Mouse (Mus musculus) kidney, adult 2 months (tissue): Measurements from ENCODE around the gene Sgsh. TPM values are rescaled to one million over a fixed set of nuclear protein-coding genes. Genes with fewer than 3 reads are reported as not detected.

Experiments used
- DNase-seq: peaks from one replicate; pipeline ENCODE4 v3.0.0; 2021
- H3K27ac ChIP-seq: fragments of 200-500 bp; 2 replicates; pipeline ENCODE4 v1.5.1; 2012; ENCODE audit warnings: low read depth, low read length, control low read depth, inconsistent platforms; ENCODE audit not compliant: insufficient read depth
- H3K27me3 ChIP-seq: fragments of 200-500 bp; replicated peaks from 2 replicates; pipeline ENCODE4 v1.6.1; 2012; ENCODE audit warnings: mild to moderate bottlenecking, moderate library complexity, low read length, inconsistent platforms; ENCODE audit not compliant: control insufficient read depth, insufficient read depth
- H3K36me3 ChIP-seq: fragments of 200-500 bp; 2 replicates; pipeline ENCODE4 v1.6.1; 2012; ENCODE audit warnings: mild to moderate bottlenecking, moderate library complexity, low read length, inconsistent platforms; ENCODE audit not compliant: control insufficient read depth, insufficient read depth
- H3K4me1 ChIP-seq: fragments of 200-500 bp; 2 replicates; pipeline ENCODE4 v1.6.1; 2011; ENCODE audit warnings: low read length; ENCODE audit not compliant: control insufficient read depth, insufficient read depth
- H3K4me3 ChIP-seq: fragments of 200-500 bp; 2 replicates; pipeline ENCODE4 v1.5.1; 2011; ENCODE audit warnings: mild to moderate bottlenecking, low read depth, low read length, control low read depth; ENCODE audit not compliant: insufficient read depth
- CTCF ChIP-seq: fragments of 200-500 bp; conservative IDR thresholded peaks from 2 replicates; pipeline ENCODE4 v1.5.1; 2011; ENCODE audit warnings: low read depth, mild to moderate bottlenecking, control low read depth, low read length, moderate library complexity, mixed read lengths; ENCODE audit not compliant: insufficient read depth, insufficient read length
- POLR2A ChIP-seq: fragments of 200-500 bp; IDR thresholded peaks from one replicate; pipeline ENCODE4 v1.6.1; 2011; ENCODE audit warnings: low read depth, low read length, control low read depth
- WGBS: fragments of 180-500 bp; shearing (Covaris S2); methylation state at CpG from one replicate; pipeline ENCODE4 v1.1.7; 2018; 5-methylcytosine and 5-hydroxymethylcytosine counted together
- polyA plus RNA-seq: library from polyadenylated mRNA; depleted of rRNA; stranded (reverse); fragments of >200 nt; gene quantifications from 2 replicates; pipeline ENCODE4 v1.2.3, GENCODE M21; 2012

Gene Sgsh
- polyA plus RNA-seq, 1 experiment = 24.8 TPM

- H3K36me3 ChIP-seq = no peaks in the 10 kb centered on the region
- H3K4me3 ChIP-seq = no peak overlapping the region
- 59% methylated on average over 6 of the region's 6 CpGs for WGBS
- no peaks in the 10 kb centered on the region for H3K4me1 ChIP-seq
- TF ChIP-seq POLR2A (no peak), CTCF (no peak)
- no peaks in the 10 kb centered on the region for H3K27me3 ChIP-seq
- H3K27ac ChIP-seq = no peak overlapping the region
- DNase-seq = no peak
Observed at GRCm38 (mm10) chr11:119344865-119345264, 10.5 kb downstream of the Sgsh start.

GRCm38 (mm10) chr11:119344178-119344577, 11.2 kb downstream of the Sgsh start:
- Histone ChIP-seq H3K36me3 (no peaks in the 10 kb centered on the region), H3K4me3 (no peak overlapping the region), H3K4me1 (no peaks in the 10 kb centered on the region), H3K27me3 (no peaks in the 10 kb centered on the region), H3K27ac (no peak overlapping the region)
- TF ChIP-seq CTCF (no peak), POLR2A (no peak)
- WGBS = 79% methylated on average over 8 of the region's 8 CpGs
- DNase-seq = no peak

GRCm38 (mm10) chr11:119339637-119340036, 15.7 kb downstream of the Sgsh start:
- DNase-seq = peak; percentile 77
- Histone ChIP-seq H3K4me1 (no peaks in the 10 kb centered on the region), H3K36me3 (no peaks in the 10 kb centered on the region), H3K4me3 (no peak overlapping the region), H3K27me3 (no peaks in the 10 kb centered on the region), H3K27ac (no peak overlapping the region)
- TF ChIP-seq CTCF = peak; percentile 63
- TF ChIP-seq POLR2A = no peak
- WGBS = 5% methylated on average over 5 of the region's 5 CpGs

GRCm38 (mm10) chr11:119339179-119339578, 16.2 kb downstream of the Sgsh start:
- no peaks in the 10 kb centered on the region for H3K4me1 ChIP-seq
- no peak for DNase-seq
- TF ChIP-seq CTCF (no peak), POLR2A (no peak)
- no peaks in the 10 kb centered on the region for H3K27me3 ChIP-seq
- no peaks in the 10 kb centered on the region for H3K36me3 ChIP-seq
- H3K27ac ChIP-seq = no peak overlapping the region
- H3K4me3 ChIP-seq = no peak overlapping the region
- WGBS = 48% methylated on average over 5 of the region's 5 CpGs

- Histone ChIP-seq H3K27ac (no peak overlapping the region), H3K36me3 (no peaks in the 10 kb centered on the region), H3K27me3 (no peaks in the 10 kb centered on the region), H3K4me1 (no peaks in the 10 kb centered on the region), H3K4me3 (no peak overlapping the region)
- TF ChIP-seq POLR2A = no peak
- WGBS = 79% methylated on average over 10 of the region's 10 CpGs
- no peak for DNase-seq
Observed at GRCm38 (mm10) chr11:119338271-119339059, 16.9 kb downstream of the Sgsh start.

- Histone ChIP-seq H3K27me3 (no peaks in the 10 kb centered on the region), H3K4me1 (no peaks in the 10 kb centered on the region), H3K36me3 (no peaks in the 10 kb centered on the region), H3K27ac (no peak overlapping the region), H3K4me3 (no peak overlapping the region)
- DNase-seq = no peak
- TF ChIP-seq POLR2A (no peak), CTCF (no peak)
- WGBS = 31% methylated on average over 3 of the region's 3 CpGs
Observed at GRCm38 (mm10) chr11:119331970-119332369, 23.4 kb downstream of the Sgsh start.

- 63% methylated on average over 4 of the region's 4 CpGs for WGBS
- Histone ChIP-seq H3K36me3 (no peaks in the 10 kb centered on the region), H3K27ac (no peak overlapping the region), H3K27me3 (no peaks in the 10 kb centered on the region), H3K4me1 (no peaks in the 10 kb centered on the region), H3K4me3 (no peak overlapping the region)
- no peak for TF ChIP-seq CTCF
- no peak for TF ChIP-seq POLR2A
- no peak for DNase-seq
Observed at GRCm38 (mm10) chr11:119330592-119330991, 24.7 kb downstream of the Sgsh start.

- no peaks in the 10 kb centered on the region for H3K27me3 ChIP-seq
- no peak overlapping the region for H3K4me3 ChIP-seq
- no peaks in the 10 kb centered on the region for H3K36me3 ChIP-seq
- H3K27ac ChIP-seq = no peak overlapping the region
- H3K4me1 ChIP-seq = no peaks in the 10 kb centered on the region
- DNase-seq = no peak
- 84% methylated on average over 1 of the region's 1 CpGs for WGBS
- TF ChIP-seq POLR2A (no peak), CTCF (peak; percentile 28; the same call in 1 of the 2 replicates)
Observed at GRCm38 (mm10) chr11:119325068-119325467, 30.3 kb downstream of the Sgsh start.
